Mouse (Mus musculus): ENCODE measurements around the gene Cdk9. TPM values are rescaled to one million over a fixed set of nuclear protein-coding genes. Genes with fewer than 3 reads are reported as not detected.
A peak's percentile ranks its signal among the peaks of the same experiment; 100 is the strongest.

Cdk9 gene
- polyA plus RNA-seq, 1 experiment, result 197 TPM

GRCm38 (mm10) chr2:32731911-32732310, 19.0 kb upstream of the Cdk9 start:
- TF ChIP-seq CTCF (IDR thresholded peaks at IDR 0.05; ENCODE audit: borderline replicate concordance, extremely low read depth, insufficient read depth, insufficient read length), result no peak
- TF ChIP-seq POLR2A (IDR thresholded peaks at IDR 0.05; ENCODE audit: borderline replicate concordance, extremely low read depth, insufficient read depth, insufficient read length, poor library complexity, severe bottlenecking), result no peak

DNA sequence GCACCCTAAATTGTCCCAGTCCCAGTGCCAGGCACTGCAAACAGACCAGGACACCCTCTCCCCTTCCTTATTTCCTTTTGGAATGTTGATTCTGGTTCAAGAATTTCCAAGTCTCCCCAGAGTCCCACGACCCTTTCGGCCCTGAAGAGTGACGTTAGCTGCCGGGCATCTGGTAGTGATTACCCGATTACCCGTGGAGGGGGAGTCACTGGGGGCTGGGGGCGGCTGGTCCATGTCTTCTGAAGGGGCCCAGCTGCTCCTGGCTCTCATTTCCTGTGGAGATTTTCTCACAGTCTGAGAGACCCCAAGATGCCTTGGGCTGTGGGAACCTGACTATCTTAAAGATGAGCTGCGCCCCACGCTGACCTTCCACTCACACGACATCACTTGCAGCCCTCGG, 18.0 kb upstream of the Cdk9 start:
- TF ChIP-seq CTCF (IDR thresholded peaks at IDR 0.05; ENCODE audit: borderline replicate concordance, extremely low read depth, insufficient read depth, insufficient read length), result no peak
- peak; percentile 24 for DNase-seq (ENCODE audit: low read depth)

More at GRCm38 (mm10) chr2:32731911-32732310, 19.0 kb upstream of the Cdk9 start:
- no peak for DNase-seq (ENCODE audit: low read depth)

GRCm38 (mm10) chr2:32729547-32729946, 16.7 kb upstream of the Cdk9 start:
- no peak for TF ChIP-seq CTCF (IDR thresholded peaks at IDR 0.05; ENCODE audit: borderline replicate concordance, extremely low read depth, insufficient read depth, insufficient read length)
- TF ChIP-seq POLR2A (IDR thresholded peaks at IDR 0.05; ENCODE audit: borderline replicate concordance, extremely low read depth, insufficient read depth, insufficient read length, poor library complexity, severe bottlenecking), result no peak
- no peak for DNase-seq (ENCODE audit: low read depth)

- TF ChIP-seq CTCF (IDR thresholded peaks at IDR 0.05; ENCODE audit: borderline replicate concordance, extremely low read depth, insufficient read depth, insufficient read length) (no peak), POLR2A (IDR thresholded peaks at IDR 0.05; ENCODE audit: borderline replicate concordance, extremely low read depth, insufficient read depth, insufficient read length, poor library complexity, severe bottlenecking) (no peak)
- DNase-seq (ENCODE audit: low read depth), result no peak
Observed at GRCm38 (mm10) chr2:32728463-32728862, 15.6 kb upstream of the Cdk9 start.

GRCm38 (mm10) chr2:32727435-32727834, 14.6 kb upstream of the Cdk9 start:
- peak; percentile 98 for DNase-seq (ENCODE audit: low read depth)
- TF ChIP-seq CTCF (IDR thresholded peaks at IDR 0.05; ENCODE audit: borderline replicate concordance, extremely low read depth, insufficient read depth, insufficient read length), result no peak
- TF ChIP-seq POLR2A (IDR thresholded peaks at IDR 0.05; ENCODE audit: borderline replicate concordance, extremely low read depth, insufficient read depth, insufficient read length, poor library complexity, severe bottlenecking), result no peak

- DNase-seq (ENCODE audit: low read depth), result no peak
- TF ChIP-seq POLR2A (IDR thresholded peaks at IDR 0.05; ENCODE audit: borderline replicate concordance, extremely low read depth, insufficient read depth, insufficient read length, poor library complexity, severe bottlenecking) (no peak), CTCF (IDR thresholded peaks at IDR 0.05; ENCODE audit: borderline replicate concordance, extremely low read depth, insufficient read depth, insufficient read length) (no peak)
Observed at GRCm38 (mm10) chr2:32724832-32725790, 12.2 kb upstream of the Cdk9 start.

DNA sequence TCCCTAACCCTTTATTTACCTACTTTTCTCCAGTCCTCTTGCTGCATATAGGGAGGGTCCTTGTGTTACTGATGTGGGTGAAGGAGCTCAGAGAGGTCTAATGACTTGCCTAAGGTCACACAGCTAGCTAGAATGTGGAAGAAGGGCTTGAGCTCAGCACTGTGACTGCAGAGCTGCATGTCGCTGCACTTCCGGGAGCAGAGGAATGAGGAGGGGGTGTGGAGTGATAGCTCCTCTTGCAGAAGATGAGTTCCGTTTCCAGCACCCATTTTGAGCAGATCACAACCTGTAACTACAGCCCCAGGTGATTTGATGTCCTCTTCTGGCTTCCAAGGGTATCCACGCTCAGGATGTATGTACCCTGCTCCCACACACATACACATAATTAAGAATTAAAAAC, 11.3 kb upstream of the Cdk9 start:
- TF ChIP-seq POLR2A (IDR thresholded peaks at IDR 0.05; ENCODE audit: borderline replicate concordance, extremely low read depth, insufficient read depth, insufficient read length, poor library complexity, severe bottlenecking) (no peak), CTCF (IDR thresholded peaks at IDR 0.05; ENCODE audit: borderline replicate concordance, extremely low read depth, insufficient read depth, insufficient read length) (no peak)
- no peak for DNase-seq (ENCODE audit: low read depth)

GRCm38 (mm10) chr2:32722581-32722980, 9.7 kb upstream of the Cdk9 start:
- TF ChIP-seq POLR2A (IDR thresholded peaks at IDR 0.05; ENCODE audit: borderline replicate concordance, extremely low read depth, insufficient read depth, insufficient read length, poor library complexity, severe bottlenecking) (no peak), CTCF (IDR thresholded peaks at IDR 0.05; ENCODE audit: borderline replicate concordance, extremely low read depth, insufficient read depth, insufficient read length) (no peak)
- no peak for DNase-seq (ENCODE audit: low read depth)

DNA sequence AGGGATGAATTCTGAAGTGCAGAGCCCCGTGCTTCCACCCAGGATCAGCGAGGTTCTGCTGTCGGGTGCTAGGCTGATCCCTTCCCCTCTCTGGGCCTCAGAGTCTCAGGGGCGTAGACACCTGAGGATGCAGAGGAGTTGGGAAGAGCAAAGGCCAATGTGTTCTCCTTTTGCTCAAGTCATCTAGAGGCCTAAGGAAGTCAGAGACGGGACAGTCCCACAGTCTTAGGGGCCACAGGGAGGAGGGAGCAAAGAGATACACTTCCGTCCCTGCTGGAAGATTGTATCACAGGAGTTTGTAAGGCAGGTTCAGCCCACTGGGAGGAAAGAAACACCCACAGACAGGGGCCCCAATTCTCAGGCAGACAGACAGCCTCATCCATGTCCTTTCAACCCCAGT, 9.2 kb upstream of the Cdk9 start:
- DNase-seq (ENCODE audit: low read depth), result no peak
- no peak for TF ChIP-seq POLR2A (IDR thresholded peaks at IDR 0.05; ENCODE audit: borderline replicate concordance, extremely low read depth, insufficient read depth, insufficient read length, poor library complexity, severe bottlenecking)
- no peak for TF ChIP-seq CTCF (IDR thresholded peaks at IDR 0.05; ENCODE audit: borderline replicate concordance, extremely low read depth, insufficient read depth, insufficient read length)

GRCm38 (mm10) chr2:32720681-32721229, 7.9 kb upstream of the Cdk9 start, which contains the start of gene Sh2d3c:
Sh2d3c (plus strand) TSS chr2:32721055.
- TF ChIP-seq POLR2A (IDR thresholded peaks at IDR 0.05; ENCODE audit: borderline replicate concordance, extremely low read depth, insufficient read depth, insufficient read length, poor library complexity, severe bottlenecking) (no peak), CTCF (IDR thresholded peaks at IDR 0.05; ENCODE audit: borderline replicate concordance, extremely low read depth, insufficient read depth, insufficient read length) (no peak)
- no peak for DNase-seq (ENCODE audit: low read depth)

GRCm38 (mm10) chr2:32720053-32720452, 7.2 kb upstream of the Cdk9 start:
- no peak for DNase-seq (ENCODE audit: low read depth)

More at GRCm38 (mm10) chr2:32720053-32720452, 7.2 kb upstream of the Cdk9 start:
- TF ChIP-seq CTCF (IDR thresholded peaks at IDR 0.05; ENCODE audit: borderline replicate concordance, extremely low read depth, insufficient read depth, insufficient read length) (no peak), POLR2A (IDR thresholded peaks at IDR 0.05; ENCODE audit: borderline replicate concordance, extremely low read depth, insufficient read depth, insufficient read length, poor library complexity, severe bottlenecking) (no peak)
